Mouse (Mus musculus): ENCODE measurements around the gene Dnajc17.

Dnajc17 gene

DNA sequence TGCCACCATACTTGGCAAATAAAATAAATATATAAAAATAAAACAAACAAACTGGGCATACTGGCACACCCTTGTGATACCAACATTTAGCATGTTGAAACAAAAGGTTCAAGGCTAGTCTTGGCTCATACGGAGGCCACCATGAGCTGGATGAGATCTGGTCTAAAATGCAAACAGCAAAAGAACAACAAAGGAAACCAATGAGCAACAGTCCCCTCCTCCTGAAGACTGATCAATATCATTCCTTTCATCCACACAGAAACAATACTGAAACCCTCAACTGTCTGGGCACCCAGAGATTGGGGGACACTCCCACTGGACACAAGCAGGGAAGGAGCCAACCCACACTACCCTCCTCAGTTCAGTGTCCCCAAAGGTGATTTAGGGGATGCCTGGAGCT lies 11.1 kb downstream of the Dnajc17 start:
- no peak for DNase-seq

DNA sequence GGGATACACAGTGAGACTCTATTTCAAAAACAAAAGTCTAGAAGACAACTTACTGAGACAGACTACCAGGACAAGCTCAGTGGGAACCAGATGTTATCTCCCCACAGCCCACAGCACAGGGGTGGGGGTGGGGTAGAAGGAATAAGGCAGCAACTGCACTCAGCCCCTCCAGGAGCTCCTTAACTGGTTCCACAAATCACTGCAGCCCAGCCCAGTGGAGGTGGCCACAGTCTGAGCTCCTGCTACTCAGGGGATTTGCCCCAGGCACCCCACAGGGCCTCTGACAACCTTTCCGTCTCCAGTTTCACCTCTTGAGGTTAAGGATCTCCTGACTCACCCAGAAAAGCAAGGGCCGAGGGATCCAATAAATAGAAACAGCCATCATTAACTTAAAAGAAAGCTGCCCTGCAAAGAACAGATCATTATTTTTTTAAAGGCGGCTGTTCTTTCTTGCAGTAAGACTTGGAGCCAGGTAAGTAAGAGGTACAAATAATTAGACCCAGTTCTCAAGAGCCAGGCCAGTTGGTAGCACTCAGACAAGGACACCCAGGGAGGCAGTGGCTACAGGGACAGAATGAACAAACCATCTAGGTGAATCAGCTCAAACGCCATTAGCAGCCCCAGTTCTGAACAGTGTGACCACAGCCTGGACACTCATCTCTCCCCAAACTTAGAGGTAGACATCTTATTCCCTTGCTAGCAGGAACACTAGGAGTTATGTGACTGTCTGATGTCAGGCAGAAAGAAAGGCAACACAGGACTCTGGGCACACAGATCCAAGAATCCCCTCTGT lies 12.1 kb downstream of the Dnajc17 start:
- no peak for DNase-seq

DNA sequence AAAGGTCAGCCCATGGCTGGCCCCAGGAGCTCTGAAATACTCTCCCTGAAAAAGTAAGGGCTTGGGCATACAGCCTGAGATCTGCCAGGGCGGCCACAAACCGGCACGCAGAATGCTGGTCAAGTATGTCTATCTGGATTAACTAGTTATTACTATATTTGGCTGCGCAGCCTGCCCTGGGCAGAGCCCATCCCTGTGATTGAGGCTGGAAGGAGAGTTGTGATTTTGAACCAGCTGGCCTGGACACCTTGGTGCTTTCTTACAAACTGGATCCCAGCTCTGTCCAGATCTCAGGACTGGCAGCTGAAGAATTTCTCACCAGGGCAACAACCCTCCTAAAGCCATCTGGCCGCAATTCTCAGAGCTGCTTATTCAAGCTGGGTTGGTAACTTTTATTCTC lies 14.5 kb downstream of the Dnajc17 start:
- DNase-seq, result no peak

DNA sequence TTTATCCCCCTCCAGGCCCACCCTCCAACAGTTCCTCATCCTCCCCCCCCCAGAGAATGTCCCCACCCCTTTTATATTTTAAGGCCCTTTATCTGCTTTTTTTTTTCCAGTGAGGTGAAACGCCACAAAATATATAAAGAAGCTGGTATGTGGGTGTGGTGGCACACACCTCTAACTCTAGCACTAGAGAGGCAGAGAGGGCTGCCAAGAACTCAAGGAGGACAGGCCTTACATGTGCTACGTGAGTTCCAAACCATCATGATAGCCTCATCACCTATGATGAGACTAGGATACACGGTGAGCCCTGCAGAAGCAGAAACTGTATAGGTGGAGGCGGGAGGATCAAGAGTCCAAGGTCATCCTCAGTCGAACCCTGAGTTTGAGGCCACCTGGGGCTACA lies 17.6 kb downstream of the Dnajc17 start:
- DNase-seq, result no peak

DNA sequence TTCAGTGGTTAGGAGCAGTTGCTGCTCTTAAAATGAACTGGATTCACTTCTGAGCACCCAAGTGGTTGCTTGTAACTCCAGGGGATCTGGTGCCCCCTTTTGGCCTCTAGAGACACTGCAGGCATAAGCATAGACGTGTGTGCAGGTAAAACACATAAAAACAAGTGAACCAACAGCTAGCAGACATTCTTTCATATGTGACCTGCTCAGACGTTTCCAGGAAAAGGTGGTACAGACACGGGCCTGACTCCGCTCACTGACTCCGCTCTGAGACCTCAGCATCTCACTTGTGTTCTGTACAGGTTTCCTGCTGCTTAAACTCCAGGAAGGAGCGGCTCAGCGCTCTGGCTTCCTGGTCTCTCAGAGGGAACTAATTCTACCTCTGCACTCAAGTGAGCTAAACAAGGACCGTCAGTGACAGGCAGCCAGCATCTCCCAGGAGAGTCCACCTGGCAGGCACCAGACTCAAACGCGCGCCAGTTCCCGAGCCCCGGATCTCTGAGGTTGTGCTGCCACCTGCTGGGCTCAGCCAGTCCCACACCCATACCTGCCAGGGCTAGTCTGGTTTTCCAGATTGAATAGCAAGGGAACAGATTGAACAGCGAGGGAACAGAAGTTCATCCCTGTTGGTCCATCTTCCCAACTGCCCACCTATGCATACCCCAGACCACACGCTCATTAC lies 19.4 kb downstream of the Dnajc17 start:
- DNase-seq, result peak; percentile 93

DNA sequence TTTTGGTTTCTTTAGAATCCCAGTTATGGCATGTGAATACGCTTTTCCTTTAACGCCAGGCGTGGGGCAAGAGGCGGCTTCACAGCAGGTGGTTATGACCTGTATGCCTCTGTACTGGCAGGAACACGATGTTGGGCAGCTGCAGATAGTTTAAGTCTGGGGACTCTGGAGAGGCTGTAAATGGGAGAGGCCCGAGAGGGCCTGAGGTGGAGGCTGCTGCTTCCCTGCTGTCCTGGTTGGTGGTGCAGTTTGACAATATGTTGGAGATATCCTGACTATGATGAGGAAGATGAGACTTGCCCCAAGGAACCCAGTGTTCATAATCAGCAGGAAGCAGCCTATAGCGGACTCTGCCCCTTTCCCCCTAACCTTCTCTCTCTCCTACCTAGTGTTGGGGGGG lies 25.7 kb downstream of the Dnajc17 start:
- DNase-seq, result no peak

DNA sequence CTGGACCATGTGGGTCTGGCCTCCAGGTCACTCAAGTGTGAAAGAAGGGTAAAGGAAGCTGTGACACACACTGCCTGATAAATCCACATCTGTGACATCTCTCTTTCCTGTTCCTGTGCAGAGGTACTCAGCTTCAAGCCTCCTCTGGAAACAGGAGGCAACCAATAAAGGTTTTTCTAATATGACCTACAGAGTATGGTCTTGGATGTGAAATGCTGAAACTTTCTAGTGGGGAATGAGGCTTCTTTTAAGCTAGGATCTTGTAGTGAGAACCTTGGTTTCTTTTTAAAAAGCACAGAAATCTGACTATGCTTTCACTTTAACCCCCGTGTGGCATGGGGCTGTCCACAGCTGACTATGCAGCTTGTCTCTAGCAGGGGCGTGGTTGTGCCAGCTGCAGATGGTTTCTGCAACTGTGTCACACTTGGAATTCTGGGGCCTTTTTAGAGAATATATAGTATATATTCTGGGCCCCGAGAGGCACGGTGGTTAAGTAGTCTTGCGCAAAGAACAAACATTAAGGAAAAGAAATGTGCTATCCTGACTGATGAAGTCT lies 31.1 kb downstream of the Dnajc17 start:
- no peak for DNase-seq

DNA sequence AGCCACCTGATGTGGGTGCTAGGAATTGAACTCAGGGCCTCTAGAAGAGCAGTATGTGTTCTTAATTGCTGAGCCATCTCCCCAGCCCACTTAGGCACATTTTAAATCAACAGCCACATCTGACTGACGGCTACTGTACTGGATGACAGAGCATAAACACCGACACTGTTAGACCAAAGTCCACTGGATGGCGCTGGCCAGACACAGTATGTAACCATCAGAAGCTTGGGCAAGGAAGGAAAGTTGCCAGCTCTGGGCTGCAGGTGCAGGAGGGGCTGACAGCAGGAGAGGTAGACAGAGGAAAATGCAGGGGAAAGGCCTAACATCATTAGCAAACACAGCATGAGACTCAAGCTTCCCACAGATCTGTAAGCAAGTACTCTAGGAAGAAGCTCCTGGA lies 31.8 kb downstream of the Dnajc17 start:
- no peak for DNase-seq

DNA sequence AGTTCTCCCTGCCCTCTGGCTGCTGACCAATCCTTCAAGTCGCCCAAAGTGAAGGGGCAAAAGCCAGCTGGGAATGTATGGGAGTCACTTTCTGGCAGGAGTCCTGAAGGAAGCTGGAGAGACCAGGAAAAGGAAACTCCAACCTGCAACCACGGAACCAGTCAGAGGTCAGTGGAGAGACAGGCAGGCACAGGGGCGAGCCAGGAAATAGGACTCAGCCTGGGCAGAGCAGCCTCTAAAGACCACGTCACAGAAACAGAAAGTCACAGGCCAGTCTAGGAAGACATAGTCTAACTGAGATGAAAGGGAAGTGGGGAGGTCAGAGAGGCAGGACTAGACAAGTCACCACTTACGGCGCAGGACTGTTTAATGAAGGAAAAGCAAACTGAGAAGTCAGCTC lies 33.0 kb downstream of the Dnajc17 start:
- DNase-seq, result no peak

DNA sequence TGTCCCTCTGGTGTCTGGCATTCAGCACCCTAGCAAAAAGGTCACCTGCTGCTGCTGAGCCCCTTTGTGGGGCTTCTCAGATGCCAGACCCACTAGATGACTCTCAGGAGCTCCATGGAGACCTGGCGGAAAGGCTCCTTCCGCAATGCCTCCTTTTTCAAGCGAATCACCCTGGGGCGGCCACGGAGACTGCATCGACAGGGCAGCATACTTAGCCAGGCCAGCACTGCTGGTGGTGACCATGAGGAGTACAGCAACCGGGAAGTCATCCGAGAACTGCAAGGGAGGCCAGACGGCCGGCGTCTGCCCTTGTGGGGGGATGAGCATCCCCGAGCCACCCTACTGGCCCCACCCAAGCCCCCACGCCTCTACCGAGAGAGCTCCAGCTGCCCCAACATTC lies 33.7 kb downstream of the Dnajc17 start:
- no peak for DNase-seq

DNA sequence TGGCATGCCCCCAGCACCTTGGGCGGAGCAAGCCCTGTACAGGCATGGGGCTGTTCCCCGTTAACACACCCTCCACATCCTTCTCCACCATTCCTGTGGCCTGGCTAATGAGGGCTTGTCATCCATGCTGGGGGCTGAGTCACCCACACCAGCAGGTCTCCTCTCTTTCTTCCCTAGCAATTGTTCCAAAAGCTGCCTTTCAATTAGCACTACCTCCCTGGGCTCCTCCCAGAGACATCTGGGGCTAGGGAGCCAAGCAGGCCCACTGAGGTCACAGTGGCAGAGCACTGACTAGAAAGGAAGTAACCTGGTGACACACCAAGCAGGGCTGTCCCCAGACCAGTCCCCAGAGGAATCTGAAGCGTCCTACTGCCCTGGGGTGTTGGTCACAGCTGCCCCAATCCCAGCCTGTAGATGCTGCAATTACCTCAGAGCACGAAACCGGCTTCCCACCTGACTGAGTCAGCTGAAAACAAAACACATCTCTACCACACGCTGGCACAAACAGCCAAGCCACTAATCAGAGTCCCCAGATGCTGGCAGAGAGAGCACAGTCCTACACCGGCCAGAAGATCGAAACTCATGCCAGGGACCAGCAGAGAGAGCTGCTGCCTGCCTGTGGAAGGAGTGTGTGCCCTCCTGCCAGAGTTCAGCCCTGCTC lies 34.5 kb downstream of the Dnajc17 start, which contains the start of gene Gm14137:
Gm14137 (plus strand) TSS at position 519 of the 661 bp plus-strand sequence.
- DNase-seq, result no peak

DNA sequence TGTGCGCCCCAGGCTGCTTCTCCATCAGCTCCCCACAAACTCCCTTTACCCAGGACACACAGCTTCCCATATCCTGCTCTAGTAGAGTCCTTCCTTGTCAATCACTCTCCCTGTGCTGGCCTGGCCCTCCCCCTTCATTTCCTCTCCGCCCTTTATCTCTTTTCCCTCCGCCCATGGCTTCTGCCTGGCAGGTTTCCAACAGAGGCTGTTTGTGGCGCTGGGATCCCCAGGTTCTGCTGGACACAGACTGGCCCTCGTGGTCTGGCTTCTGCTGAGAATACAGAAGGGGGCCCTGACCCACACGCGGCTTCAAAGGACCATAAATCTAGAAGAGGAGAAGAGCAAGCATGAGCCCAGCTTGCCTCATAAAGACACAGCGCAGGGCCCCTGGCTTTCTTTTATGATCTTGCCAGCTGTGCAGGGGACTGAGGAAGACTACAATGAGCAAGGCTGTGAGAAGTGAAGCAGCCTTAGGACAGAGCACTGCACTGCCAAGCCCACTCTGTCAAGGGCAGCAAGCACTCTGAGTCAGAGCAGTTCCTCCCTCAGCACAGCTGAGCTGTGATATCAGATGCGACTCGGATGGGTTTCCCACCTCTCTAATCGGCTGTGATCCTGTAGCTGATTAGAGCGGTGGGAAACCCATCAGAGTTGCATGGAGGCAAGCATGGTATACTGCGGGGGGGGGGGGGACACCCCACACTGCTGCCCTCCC lies 35.6 kb downstream of the Dnajc17 start:
- DNase-seq, result no peak

DNA sequence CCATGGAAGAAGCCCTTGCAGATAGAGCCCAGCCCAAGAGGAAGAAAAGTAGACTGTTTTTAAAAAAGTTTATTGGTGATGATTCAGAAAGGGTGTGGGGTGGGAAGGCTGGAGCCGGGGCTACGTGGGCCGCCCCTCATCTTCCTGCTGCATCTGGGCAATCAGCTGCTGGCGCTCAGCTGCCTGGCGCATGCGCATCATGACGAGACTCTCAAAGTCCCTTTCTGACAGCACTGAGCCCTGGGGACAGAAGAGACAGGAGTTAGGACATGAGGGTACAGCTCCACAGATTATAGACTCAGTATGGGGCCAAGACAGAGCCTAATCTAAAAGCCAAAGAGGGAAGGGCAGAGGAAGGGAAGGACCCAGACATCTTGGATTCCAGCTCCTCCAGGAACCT lies 36.1 kb downstream of the Dnajc17 start:
- no peak for DNase-seq

DNA sequence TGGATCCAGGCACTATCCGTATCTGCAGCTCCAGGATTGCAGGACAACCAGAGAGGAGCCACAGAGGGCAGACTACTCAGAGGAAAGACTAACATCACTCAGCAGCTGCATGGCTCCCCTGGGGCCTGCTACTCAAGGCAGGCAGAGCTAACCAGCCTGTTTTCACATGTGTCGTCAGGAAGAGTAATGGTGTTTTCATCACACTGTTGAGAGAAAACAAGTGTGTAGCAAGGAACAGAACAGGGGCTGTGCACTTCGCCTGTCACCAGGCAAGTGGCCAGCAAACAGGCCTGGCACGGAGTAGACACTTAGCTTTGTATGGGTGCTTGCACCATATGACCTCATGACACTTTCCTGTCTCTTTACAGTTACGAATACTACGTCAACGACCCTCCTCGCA lies 37.0 kb downstream of the Dnajc17 start:
- no peak for DNase-seq

DNA sequence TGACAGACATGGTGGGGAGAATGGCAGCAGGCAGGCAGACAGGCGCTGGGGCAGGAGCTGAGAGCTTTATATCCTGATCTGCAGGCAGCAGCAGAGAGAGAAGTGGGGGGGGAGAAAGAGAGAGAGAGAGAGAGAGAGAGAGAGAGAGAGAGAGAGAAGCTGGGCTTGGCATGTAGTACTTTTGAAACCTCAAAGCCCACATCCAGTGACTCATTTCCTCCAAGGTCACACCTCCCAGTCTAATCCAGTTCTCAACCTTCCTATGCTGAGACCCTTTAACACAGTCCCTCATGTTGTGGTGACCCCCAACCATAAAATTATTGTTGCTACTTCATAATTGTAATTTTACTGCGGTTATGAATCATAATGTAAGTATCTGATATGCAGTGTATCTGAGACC lies 38.3 kb downstream of the Dnajc17 start:
- DNase-seq, result no peak

DNA sequence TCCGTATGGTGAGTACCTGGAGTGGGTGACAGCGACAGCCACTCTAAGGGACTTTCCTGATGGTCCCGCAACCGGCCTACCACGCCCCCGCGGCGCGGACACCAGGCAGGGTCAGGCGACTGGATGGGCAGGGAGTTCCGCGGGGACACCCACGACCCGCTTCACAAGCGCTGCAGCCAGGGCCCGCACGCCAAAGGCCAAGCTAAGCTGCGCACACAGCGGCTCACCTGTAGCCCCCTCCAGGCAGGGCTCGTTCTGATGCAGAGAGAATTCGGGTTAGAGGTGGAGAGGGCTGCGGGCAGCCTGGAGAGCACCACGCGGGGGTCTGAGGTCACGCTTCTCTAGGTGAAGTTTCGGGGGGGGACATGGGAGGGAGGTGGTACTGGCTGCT lies 40.7 kb downstream of the Dnajc17 start:
- DNase-seq, result no peak

DNA sequence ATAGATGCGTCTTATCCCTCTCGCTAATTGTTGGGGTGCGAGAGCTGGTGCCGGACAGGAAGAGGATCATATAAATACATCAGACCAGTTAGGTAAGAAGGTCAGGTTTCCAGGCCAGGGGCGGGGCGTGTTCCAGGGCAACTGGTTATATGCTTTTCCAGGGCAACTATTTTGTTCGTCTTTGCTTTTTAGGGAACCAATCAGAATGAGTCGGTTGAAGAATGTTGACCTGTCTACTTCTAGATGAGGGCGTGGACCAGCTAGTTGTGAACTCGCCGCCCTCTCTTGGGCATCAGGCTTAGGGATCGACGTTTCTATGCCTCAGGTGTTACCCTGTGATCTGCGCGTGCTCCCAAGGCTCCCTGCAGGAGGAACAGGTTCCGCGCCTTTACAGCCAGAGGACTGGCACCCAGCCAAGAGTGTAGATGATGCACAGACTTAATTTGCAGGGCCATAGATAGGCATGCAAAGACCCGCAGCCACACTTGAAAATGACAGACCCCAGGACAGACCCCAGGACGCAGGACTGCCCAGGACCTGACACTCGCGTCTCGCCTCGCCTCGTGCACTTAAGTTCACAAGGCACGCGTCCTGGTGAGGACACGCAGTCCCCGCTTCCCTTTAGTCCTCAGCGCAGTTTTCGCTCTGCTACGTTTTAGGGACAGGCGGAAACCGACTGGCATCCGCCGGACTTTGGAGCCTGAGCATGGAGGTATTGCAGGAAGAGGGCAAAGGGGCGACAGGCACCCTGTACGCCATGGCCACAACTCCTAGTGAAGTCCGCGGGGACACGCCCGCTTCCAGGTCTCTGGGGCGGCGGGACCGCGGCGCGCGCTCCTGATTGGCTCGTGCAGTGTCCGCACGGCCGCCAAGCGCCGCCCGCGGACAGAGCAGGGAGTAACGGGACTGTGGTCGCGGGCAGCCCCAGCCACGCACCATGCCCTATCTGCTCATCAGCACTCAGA lies 41.4 kb downstream of the Dnajc17 start, which contains the start of gene Gchfr:
Gchfr (plus strand) TSS at position 873 of the 965 bp plus-strand sequence.
- peak; percentile 32 for DNase-seq

DNA sequence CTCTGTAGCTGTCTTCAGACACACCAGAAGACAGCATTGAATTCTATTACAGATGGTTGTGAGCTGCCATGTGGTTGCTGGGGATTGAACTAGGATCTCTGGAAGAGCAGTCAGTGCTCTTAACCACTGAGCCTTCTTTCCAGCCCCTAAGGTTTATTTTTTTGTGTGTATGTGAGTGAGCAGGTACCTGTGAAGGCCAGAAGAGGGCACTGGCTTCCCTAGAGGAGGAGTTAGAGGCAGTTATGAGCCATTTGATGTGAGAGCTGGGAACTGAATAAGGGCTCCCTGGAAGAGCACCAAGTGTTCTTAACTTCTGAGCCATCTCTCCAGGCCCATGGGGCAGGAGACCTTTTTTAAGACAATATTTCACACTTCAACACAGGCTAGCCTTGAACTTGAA lies 43.2 kb downstream of the Dnajc17 start:
- no peak for DNase-seq

DNA sequence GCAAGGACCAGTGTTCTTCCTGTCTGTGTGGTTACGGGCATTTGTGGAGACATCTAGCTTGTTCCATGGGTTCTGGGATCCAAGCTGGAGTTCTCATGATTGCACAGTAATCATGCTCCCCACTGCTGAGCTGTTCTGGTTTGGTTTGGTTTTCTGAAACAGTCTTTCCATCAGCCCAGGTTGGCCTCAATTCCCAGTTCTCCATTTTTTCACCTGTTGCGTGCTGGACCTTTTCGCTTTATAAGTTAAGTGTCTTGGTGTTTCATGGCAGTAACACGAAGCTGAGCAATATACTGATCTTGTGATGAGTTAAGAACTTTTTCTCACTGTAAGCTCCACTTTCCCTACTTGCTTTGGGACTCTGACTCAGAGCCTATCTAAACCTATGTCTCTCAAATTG lies 44.6 kb downstream of the Dnajc17 start:
- DNase-seq, result no peak

DNA sequence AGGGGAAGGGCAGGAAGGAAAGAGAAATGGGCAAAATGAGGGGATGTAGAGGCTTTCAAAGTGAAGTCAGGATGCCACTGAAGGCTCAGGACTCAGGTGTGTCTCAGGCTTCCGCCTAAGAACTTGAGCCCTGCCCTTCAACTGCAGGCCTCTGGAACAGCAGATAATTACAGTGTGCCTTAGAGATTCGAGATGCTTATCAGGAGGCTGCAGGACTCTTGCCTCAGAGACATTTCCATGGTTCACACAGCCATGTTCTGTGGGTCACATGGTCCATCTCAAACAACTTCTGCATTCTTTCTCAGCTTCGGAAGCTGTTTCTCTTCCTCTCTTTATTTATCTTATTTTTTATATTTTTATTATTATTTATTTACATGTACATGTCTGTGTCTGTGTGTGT lies 45.5 kb downstream of the Dnajc17 start:
- no peak for DNase-seq

DNA sequence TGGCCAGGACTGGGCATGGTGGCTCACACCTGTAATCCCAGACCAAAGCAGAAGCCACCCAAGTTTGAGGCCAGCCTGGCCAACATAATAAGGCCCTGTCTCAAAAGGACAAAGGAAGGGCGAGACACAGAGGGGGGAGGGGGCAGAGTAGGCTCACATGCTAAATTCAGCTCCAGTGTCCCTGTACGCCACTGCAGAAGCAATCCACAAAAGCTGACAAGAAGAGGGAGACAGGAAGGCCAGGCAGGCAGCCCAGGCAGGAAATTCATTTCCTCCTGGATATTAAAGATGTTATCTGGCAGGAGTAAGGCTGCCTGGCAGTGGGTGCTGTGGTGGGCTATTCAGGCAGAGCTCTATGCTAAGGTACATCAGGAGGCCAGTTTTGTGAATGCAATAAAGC lies 47.3 kb downstream of the Dnajc17 start:
- DNase-seq, result no peak

DNA sequence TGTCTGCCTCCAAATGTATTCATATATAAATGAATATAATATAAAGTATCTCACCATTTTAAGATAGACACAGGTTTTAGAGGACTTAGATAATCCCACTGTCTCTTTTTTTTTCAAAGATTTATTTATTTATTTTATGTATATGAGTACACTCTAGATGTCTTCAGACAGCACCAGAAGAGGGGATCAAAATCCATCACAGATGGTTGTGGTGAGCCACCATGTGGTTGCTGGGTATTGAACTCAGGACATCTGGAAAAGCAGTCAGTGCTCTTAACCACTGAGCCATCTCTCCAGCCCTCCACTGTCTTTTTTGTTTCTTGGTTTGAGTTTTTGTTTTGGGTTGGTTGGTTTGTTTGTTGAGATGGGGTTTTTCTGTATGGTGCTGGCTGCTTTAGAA lies 50.8 kb downstream of the Dnajc17 start:
- no peak for DNase-seq

Data from cerebellum, adult 8-10 months (tissue).